Mouse (Mus musculus) adrenal gland, postnatal 4 days (tissue): ENCODE measurements around the gene Ppp1r17. TPM values are rescaled to one million over a fixed set of nuclear protein-coding genes. Genes with fewer than 3 reads are reported as not detected.

ENCODE experiments used
- DNase-seq, 2 experiments: peaks; one replicate each; pipeline ENCODE4 v3.0.0; 2021 to 2022; ENCODE audit warnings: low spot score in 2 of 2, mixed read lengths in 2 of 2
- long read RNA-seq, 2 experiments: library from polyadenylated mRNA; stranded (forward); transcript quantifications; one replicate each; pipeline ENCODE4 v2.0.0; 2021
- total RNA-seq, 2 experiments: library from RNA; stranded (reverse); gene quantifications; 2 replicates each; pipeline ENCODE4 v1.2.3; 2021

Ppp1r17 gene
- total RNA-seq: 10 to 100 TPM in 1 of 2 experiments, 1 to 10 TPM in 1; 6.7 to 10.3 TPM
- long read RNA-seq, experiment 1, transcript Ppp1r17-201 (5 exons, 1,757 nt): major isoform, 11 of 15 reads
- long read RNA-seq, experiment 1, partial matches to known transcripts: 1 of 15 reads
- long read RNA-seq, experiment 1, other reads (novel, unspliced or antisense): 3 of 15 reads
- long read RNA-seq, experiment 2, transcript Ppp1r17-201 (5 exons, 1,757 nt): major isoform, 15 of 18 reads
- long read RNA-seq, experiment 2, partial matches to known transcripts: 1 of 18 reads
- long read RNA-seq, experiment 2, other reads (novel, unspliced or antisense): 2 of 18 reads

GRCm38 (mm10) chr6:56017291-56017994 is at the start of gene Ppp1r17:
Ppp1r17 (plus strand) TSS chr6:56017497.
- DNase-seq: no peak

- DNase-seq: no peak
Observed at GRCm38 (mm10) chr6:55972998-55973397, 44.3 kb upstream of the Ppp1r17 start.

- DNase-seq: no peak
Observed at GRCm38 (mm10) chr6:55979766-55980165, 37.5 kb upstream of the Ppp1r17 start.

- no peak for DNase-seq
Observed at GRCm38 (mm10) chr6:56008711-56009110, 8.6 kb upstream of the Ppp1r17 start.

- no peak for DNase-seq
Observed at GRCm38 (mm10) chr6:56012384-56012783, 4.9 kb upstream of the Ppp1r17 start.

- no peak for DNase-seq
Observed at GRCm38 (mm10) chr6:56019632-56020031, 2.3 kb downstream of the Ppp1r17 start.

GRCm38 (mm10) chr6:56025533-56025932 is 8.2 kb downstream of the Ppp1r17 start:
- no peak for DNase-seq

- no peak for DNase-seq
Observed at GRCm38 (mm10) chr6:56027318-56027717, 10.0 kb downstream of the Ppp1r17 start.

GRCm38 (mm10) chr6:56027966-56028365 is 10.7 kb downstream of the Ppp1r17 start:
- no peak for DNase-seq

GRCm38 (mm10) chr6:56029986-56030385 is 12.7 kb downstream of the Ppp1r17 start:
- no peak for DNase-seq

GRCm38 (mm10) chr6:56032231-56032630 is 14.9 kb downstream of the Ppp1r17 start:
- no peak for DNase-seq

- DNase-seq: no peak
Observed at GRCm38 (mm10) chr6:56035054-56035453, 17.8 kb downstream of the Ppp1r17 start.

- DNase-seq: no peak
Observed at GRCm38 (mm10) chr6:56039476-56040055, 22.3 kb downstream of the Ppp1r17 start.

GRCm38 (mm10) chr6:56044270-56044669 is 27.0 kb downstream of the Ppp1r17 start:
- no peak for DNase-seq

- no peak for DNase-seq
Observed at GRCm38 (mm10) chr6:56044716-56045115, 27.4 kb downstream of the Ppp1r17 start.

GRCm38 (mm10) chr6:56048580-56048979 is 31.3 kb downstream of the Ppp1r17 start:
- no peak for DNase-seq

GRCm38 (mm10) chr6:56049104-56049503 is 31.8 kb downstream of the Ppp1r17 start:
- DNase-seq: no peak

GRCm38 (mm10) chr6:56063736-56064135 is 46.4 kb downstream of the Ppp1r17 start:
- DNase-seq: no peak

GRCm38 (mm10) chr6:56066632-56067282 is 49.5 kb downstream of the Ppp1r17 start:
- DNase-seq: no peak

GRCm38 (mm10) chr6:56068516-56068915 is 51.2 kb downstream of the Ppp1r17 start:
- DNase-seq: no peak

GRCm38 (mm10) chr6:56076378-56076805 is 59.1 kb downstream of the Ppp1r17 start:
- no peak for DNase-seq
